Comparison of ENCODE assay signal across 21 mouse cellular contexts in genomic region chr15:83482645-83483224, GRCm38 (mm10). TPM values are rescaled to one million over a fixed set of nuclear protein-coding genes. Genes with fewer than 3 reads are reported as not detected.
DNase-seq lines count a peak whose midpoint lies in the region; ATAC-seq and TF ChIP-seq lines count a peak whose summit lies in the region.
"Had no signal": no experiment of that assay in that cellular context is flagged by ENCODE, and none has a peak within 500 bp of the region (broad histone marks: within the 10 kb centered on the region; RNA-seq: fewer than 3 reads in every experiment).

No protein-coding gene starts in this region.

- TF ChIP-seq CTCF in midbrain, postnatal 0 days (IDR thresholded peaks at IDR 0.05): no peak
- TF ChIP-seq CTCF in MEL (IDR thresholded peaks at IDR 0.05 in 2 of 3, conservative IDR thresholded peaks at IDR 0.05 in 1 of 3; ENCODE audit: control insufficient read depth in 1 of 3, insufficient read depth in 1 of 3, low read depth in 2 of 3, low read length in 3 of 3, poor library complexity in 1 of 3, severe bottlenecking in 1 of 3): no peak

- no peaks in the 10 kb centered on the region for H3K27me3 ChIP-seq in midbrain, postnatal 0 days (ENCODE audit: insufficient read depth, low read length)
- no peaks in the 10 kb centered on the region for H3K27me3 ChIP-seq in midbrain, embryonic 11.5 days (ENCODE audit: control insufficient read depth, insufficient read depth, low read length)
- H3K27me3 ChIP-seq in MEL (ENCODE audit: control insufficient read depth in 1 of 2, insufficient read depth in 2 of 2, low read length in 2 of 2): no peaks in the 10 kb centered on the region
- H3K27me3 ChIP-seq in myocyte (ENCODE audit: control insufficient read depth, insufficient read depth, insufficient read length): no peaks in the 10 kb centered on the region
- no peaks in the 10 kb centered on the region for H3K27me3 ChIP-seq in kidney, embryonic 14.5 days (ENCODE audit: control insufficient read depth, insufficient read depth, low read length)
- H3K27me3 ChIP-seq: hindbrain, embryonic 12.5 days; midbrain, embryonic 12.5 days; neural tube, embryonic 15.5 days had no signal

- no peak for TF ChIP-seq POLR2A in MEL (IDR thresholded peaks at IDR 0.05; ENCODE audit: control insufficient read depth in 1 of 2, insufficient read depth in 1 of 2, low read depth in 1 of 2, low read length in 2 of 2, poor library complexity in 1 of 2)
- no peak for TF ChIP-seq POLR2A in myocyte (IDR thresholded peaks at IDR 0.05; ENCODE audit: insufficient read length, low read depth)

- TF ChIP-seq RAD21 in MEL (IDR thresholded peaks at IDR 0.05; ENCODE audit: low read depth, low read length): 0 out of 2 replicates have a peak, but pooled peaks have one; percentile 1

- no peak overlapping the region for H3K4me3 ChIP-seq in midbrain, postnatal 0 days (ENCODE audit: low read depth, low read length)
- no peak overlapping the region for H3K4me3 ChIP-seq in midbrain, embryonic 11.5 days (ENCODE audit: low read depth, low read length)
- H3K4me3 ChIP-seq in MEL (ENCODE audit: control insufficient read depth in 1 of 2, insufficient read depth in 1 of 2, low read depth in 2 of 2, low read length in 2 of 2) (peak overlapping the region; percentile 8 to 34; a peak in 3 of 4 replicates), myocyte (no peak overlapping the region)
- H3K4me3 ChIP-seq in kidney, embryonic 14.5 days (ENCODE audit: low read length): no peak overlapping the region
- H3K4me3 ChIP-seq: gastrocnemius, adult 2 months; heart, adult 2 months; hindbrain, embryonic 12.5 days; layer of hippocampus, adult 2 months; limb, embryonic 10.5 days; midbrain, embryonic 12.5 days; neural tube, embryonic 15.5 days had no signal

- intact Hi-C loops in left cerebral cortex, postnatal 25 days (cut with DNase I): no loop called here

- H3K9ac ChIP-seq in midbrain, postnatal 0 days (replicated peaks; ENCODE audit: low read length, poor library complexity, severe bottlenecking): no peak overlapping the region
- no peak overlapping the region for H3K9ac ChIP-seq in midbrain, embryonic 11.5 days (ENCODE audit: low read length)
- peak overlapping the region; percentile 26 for H3K9ac ChIP-seq in MEL (ENCODE audit: control insufficient read depth, low read depth, low read length, poor library complexity, severe bottlenecking)
- no peak overlapping the region for H3K9ac ChIP-seq in kidney, embryonic 14.5 days (ENCODE audit: low read depth, low read length)
- H3K9ac ChIP-seq: hindbrain, embryonic 12.5 days; midbrain, embryonic 12.5 days; neural tube, embryonic 15.5 days had no signal

- TF ChIP-seq EP300 in MEL (IDR thresholded peaks at IDR 0.05; ENCODE audit: low read depth in 1 of 2, low read length in 2 of 2): peak; percentile 28 to 49; a peak in 2 of 4 replicates

- H3ac ChIP-seq in myocyte (ENCODE audit: control insufficient read depth, insufficient read length): no peak overlapping the region

- H3K4me1 ChIP-seq in midbrain, postnatal 0 days (ENCODE audit: insufficient read depth, low read length): no peaks in the 10 kb centered on the region
- H3K4me1 ChIP-seq in midbrain, embryonic 11.5 days (ENCODE audit: control insufficient read depth, insufficient read depth, low read length): no peaks in the 10 kb centered on the region
- H3K4me1 ChIP-seq in MEL (ENCODE audit: control insufficient read depth in 1 of 2, insufficient read depth in 2 of 2, low read length in 2 of 2): 0 out of 4 replicates have a peak, but pooled peaks cover 0 to 3% of the 10 kb centered on the region in 2 experiments
- H3K4me1 ChIP-seq in kidney, embryonic 14.5 days (ENCODE audit: control insufficient read depth, insufficient read depth, low read length): no peaks in the 10 kb centered on the region
- H3K4me1 ChIP-seq: hindbrain, embryonic 12.5 days; midbrain, embryonic 12.5 days; neural tube, embryonic 15.5 days had no signal

- DNase-seq in midbrain, postnatal 0 days (ENCODE audit: low spot score): peak; percentile 25
- no peak for DNase-seq in midbrain, embryonic 11.5 days (ENCODE audit: low spot score, missing footprints)
- DNase-seq in MEL (ENCODE audit: low read depth, low spot score): peak; percentile 83
- no peak for DNase-seq in frontal cortex, postnatal 10 days (ENCODE audit: low spot score in 2 of 2)
- no peak for DNase-seq in left cerebral cortex, postnatal 25 days (ENCODE audit: low spot score in 2 of 2)
- DNase-seq: cerebellum, adult 11 months; right cerebral cortex, postnatal 25 days had no signal

- H3K79me2 ChIP-seq in MEL (ENCODE audit: control insufficient read depth, insufficient read depth, low read length, poor library complexity) (no peaks in the 10 kb centered on the region), myocyte (ENCODE audit: control insufficient read depth, insufficient read depth) (no peaks in the 10 kb centered on the region)

- ATAC-seq in midbrain, postnatal 0 days (ENCODE audit: low FRiP score): no peak
- no peak for ATAC-seq in midbrain, embryonic 11.5 days (ENCODE audit: low FRiP score)
- ATAC-seq in granulocyte monocyte progenitor cell, adult 5-6 weeks (replicated peaks; ENCODE audit: poor library complexity, severe bottlenecking): peak; percentile 69
- ATAC-seq in kidney, embryonic 14.5 days (ENCODE audit: low FRiP score, low TSS enrichment): no peak
- ATAC-seq: CD4-positive, CD25-positive, alpha-beta regulatory T cell, adult 4 months; forebrain, embryonic 16.5 days had no signal

- WGBS in midbrain, postnatal 0 days: 67% methylated on average over 8 of the region's 8 CpGs
- WGBS in midbrain, embryonic 11.5 days: 79% methylated on average over 8 of the region's 8 CpGs
- WGBS in kidney, embryonic 14.5 days: 85% methylated on average over 8 of the region's 8 CpGs

- no peak overlapping the region for H3K27ac ChIP-seq in midbrain, postnatal 0 days (ENCODE audit: low read depth, low read length)
- H3K27ac ChIP-seq in midbrain, embryonic 11.5 days (ENCODE audit: low read depth, low read length): no peak overlapping the region
- peak overlapping the region; percentile 60 for H3K27ac ChIP-seq in MEL (ENCODE audit: control insufficient read depth, low read depth, low read length)
- no peak overlapping the region for H3K27ac ChIP-seq in kidney, embryonic 14.5 days (ENCODE audit: low read depth, low read length)
- H3K27ac ChIP-seq: gastrocnemius, adult 2 months; heart, adult 2 months; hindbrain, embryonic 12.5 days; layer of hippocampus, adult 2 months; limb, embryonic 10.5 days; midbrain, embryonic 12.5 days; neural tube, embryonic 15.5 days; stomach, postnatal 0 days had no signal

- no peak overlapping the region for H3K4me2 ChIP-seq in midbrain, postnatal 0 days (ENCODE audit: low read depth, low read length, poor library complexity, severe bottlenecking)
- no peak overlapping the region for H3K4me2 ChIP-seq in midbrain, embryonic 11.5 days
- peak overlapping the region; percentile 26 for H3K4me2 ChIP-seq in myocyte (ENCODE audit: low read depth)
- no peak overlapping the region for H3K4me2 ChIP-seq in kidney, embryonic 14.5 days (replicated peaks; ENCODE audit: low read depth, low read length)
- H3K4me2 ChIP-seq: hindbrain, embryonic 12.5 days; midbrain, embryonic 12.5 days; neural tube, embryonic 15.5 days had no signal

- H3K36me3 ChIP-seq in midbrain, postnatal 0 days (ENCODE audit: insufficient read depth, low read length): peaks cover 30% of the 10 kb centered on the region
- H3K36me3 ChIP-seq in midbrain, embryonic 11.5 days (ENCODE audit: control insufficient read depth, insufficient read depth, low read length): no peaks in the 10 kb centered on the region
- H3K36me3 ChIP-seq in MEL (ENCODE audit: control insufficient read depth in 1 of 2, insufficient read depth in 2 of 2, low read length in 2 of 2): no peaks in the 10 kb centered on the region
- peaks cover 4% of the 10 kb centered on the region for H3K36me3 ChIP-seq in myocyte (ENCODE audit: control insufficient read depth, insufficient read depth)
- H3K36me3 ChIP-seq in kidney, embryonic 14.5 days (ENCODE audit: control insufficient read depth, insufficient read depth, low read length): no peaks in the 10 kb centered on the region

- no peaks in the 10 kb centered on the region for H3K9me3 ChIP-seq in midbrain, postnatal 0 days (ENCODE audit: low read length)
- no peaks in the 10 kb centered on the region for H3K9me3 ChIP-seq in midbrain, embryonic 11.5 days (ENCODE audit: control insufficient read depth, low read length)
- H3K9me3 ChIP-seq in MEL (replicated peaks; ENCODE audit: insufficient read depth, low read length): no peaks in the 10 kb centered on the region
- no peaks in the 10 kb centered on the region for H3K9me3 ChIP-seq in kidney, embryonic 14.5 days (ENCODE audit: control insufficient read depth, low read length)
- H3K9me3 ChIP-seq: hindbrain, embryonic 12.5 days; limb, embryonic 10.5 days; midbrain, embryonic 12.5 days; neural tube, embryonic 15.5 days had no signal

RNA-seq across cellular contexts. Expression of gene Pacsin2, which starts 18.3 kb away (rescaled TPM):
- total RNA-seq in midbrain, postnatal 0 days (2014; rRNA removed): 14.6 and 21.3 TPM in 2 replicates
- polyA plus RNA-seq in midbrain, postnatal 0 days (2015; fragmentation: Nextera tagmentation; extraction: Ambion mirVana): 16.2 and 16.7 TPM in 2 replicates
- polyA plus RNA-seq in midbrain, embryonic 11.5 days (2014; fragmentation: Nextera tagmentation; extraction: Ambion mirVana): 36.3 and 36.5 TPM in 2 replicates
- total RNA-seq in MEL (2012; rRNA removed): 58.7 and 64.7 TPM in 2 replicates
- polyA plus RNA-seq in MEL (2012; ENCODE audit: insufficient read depth in 1 of 2, insufficient read length in 2 of 2, low read depth in 1 of 2, low replicate concordance in 2 of 2, missing spikeins in 1 of 2): 100 to 1,000 TPM; 103 to 425 TPM
- total RNA-seq in granulocyte monocyte progenitor cell, adult 5-6 weeks (2014; fragmentation: Nextera tagmentation): 43.3 and 56.8 TPM in 2 replicates
- total RNA-seq in granulocyte monocyte progenitor cell, adult 5-6 weeks (2017): 65.2 and 91.1 TPM in 2 replicates
- polyA plus RNA-seq in myocyte (2012; fragmentation: generic; extraction: Trizol): 122 TPM
- total RNA-seq in left cerebral cortex, postnatal 25 days (2021): 10 to 100 TPM; 90.1 to 97.8 TPM
- polyA plus RNA-seq in kidney, embryonic 14.5 days (2014; fragmentation: Nextera tagmentation; extraction: Ambion mirVana): 37.9 and 64.2 TPM in 2 replicates

RNA-seq across cellular contexts. Expression of gene Ttll1, which starts 28.0 kb away (rescaled TPM):
- total RNA-seq in midbrain, postnatal 0 days (2014; rRNA removed): 57.8 and 60.7 TPM in 2 replicates
- 119 and 123 TPM in 2 replicates for polyA plus RNA-seq in midbrain, postnatal 0 days (2015; fragmentation: Nextera tagmentation; extraction: Ambion mirVana)
- 32.2 and 34.6 TPM in 2 replicates for polyA plus RNA-seq in midbrain, embryonic 11.5 days (2014; fragmentation: Nextera tagmentation; extraction: Ambion mirVana)
- total RNA-seq in MEL (2012; rRNA removed): 3.4 and 4.4 TPM in 2 replicates
- polyA plus RNA-seq in MEL (2012; ENCODE audit: insufficient read depth in 1 of 2, insufficient read length in 2 of 2, low read depth in 1 of 2, low replicate concordance in 2 of 2, missing spikeins in 1 of 2) (10 to 100 TPM in 1 of 2 experiments, not detected in 1; 14.1 TPM), myocyte (2012; fragmentation: generic; extraction: Trizol) (47.7 TPM)
- total RNA-seq in granulocyte monocyte progenitor cell, adult 5-6 weeks (2014; fragmentation: Nextera tagmentation): 5.3 and 9.0 TPM in 2 replicates
- total RNA-seq in granulocyte monocyte progenitor cell, adult 5-6 weeks (2017): 2.8 and 4.6 TPM in 2 replicates
- total RNA-seq in left cerebral cortex, postnatal 25 days (2021): 10 to 100 TPM; 50.6 to 52.6 TPM
- 14.8 and 19.8 TPM in 2 replicates for polyA plus RNA-seq in kidney, embryonic 14.5 days (2014; fragmentation: Nextera tagmentation; extraction: Ambion mirVana)

RNA-seq across cellular contexts. Expression of gene Bik, which starts 43.9 kb away (rescaled TPM):
- 0.27 TPM in 1 of 2 replicates, not detected in the other for total RNA-seq in midbrain, postnatal 0 days (2014; rRNA removed)
- 0.33 and 0.37 TPM in 2 replicates for polyA plus RNA-seq in midbrain, postnatal 0 days (2015; fragmentation: Nextera tagmentation; extraction: Ambion mirVana)
- 2.3 and 2.8 TPM in 2 replicates for polyA plus RNA-seq in midbrain, embryonic 11.5 days (2014; fragmentation: Nextera tagmentation; extraction: Ambion mirVana)
- 5.1 and 7.6 TPM in 2 replicates for total RNA-seq in MEL (2012; rRNA removed)
- polyA plus RNA-seq in MEL (2012; ENCODE audit: insufficient read depth in 1 of 2, insufficient read length in 2 of 2, low read depth in 1 of 2, low replicate concordance in 2 of 2, missing spikeins in 1 of 2) (10 to 100 TPM in 1 of 2 experiments, not detected in 1; 10.2 TPM), myocyte (2012; fragmentation: generic; extraction: Trizol) (1.3 TPM)
- not detected in 2 replicates for total RNA-seq in granulocyte monocyte progenitor cell, adult 5-6 weeks (2014; fragmentation: Nextera tagmentation)
- total RNA-seq in granulocyte monocyte progenitor cell, adult 5-6 weeks (2017): not detected in 2 replicates
- total RNA-seq in left cerebral cortex, postnatal 25 days (2021): not detected
- polyA plus RNA-seq in kidney, embryonic 14.5 days (2014; fragmentation: Nextera tagmentation; extraction: Ambion mirVana): 12.3 and 12.6 TPM in 2 replicates
- total RNA-seq: layer of hippocampus, adult 2 months; left cerebral cortex, adult 18-20 months had no signal

Comparison
In these comparisons a context has a peak if more than half of its experiments do, and no peak if none do; other contexts are left out.
1. DNase-seq: peak in midbrain, postnatal 0 days (single experiment) and MEL (single experiment); none in midbrain, embryonic 11.5 days (single experiment), frontal cortex, postnatal 10 days (0 of 2) and left cerebral cortex, postnatal 25 days (0 of 2).
2. H3K4me3 ChIP-seq: peak in MEL (2 of 2); none in midbrain, postnatal 0 days (single experiment), midbrain, embryonic 11.5 days (single experiment), myocyte (single experiment) and kidney, embryonic 14.5 days (single experiment).